19 mouse cellular contexts compared by ENCODE assay signal in the genomic region with DNA sequence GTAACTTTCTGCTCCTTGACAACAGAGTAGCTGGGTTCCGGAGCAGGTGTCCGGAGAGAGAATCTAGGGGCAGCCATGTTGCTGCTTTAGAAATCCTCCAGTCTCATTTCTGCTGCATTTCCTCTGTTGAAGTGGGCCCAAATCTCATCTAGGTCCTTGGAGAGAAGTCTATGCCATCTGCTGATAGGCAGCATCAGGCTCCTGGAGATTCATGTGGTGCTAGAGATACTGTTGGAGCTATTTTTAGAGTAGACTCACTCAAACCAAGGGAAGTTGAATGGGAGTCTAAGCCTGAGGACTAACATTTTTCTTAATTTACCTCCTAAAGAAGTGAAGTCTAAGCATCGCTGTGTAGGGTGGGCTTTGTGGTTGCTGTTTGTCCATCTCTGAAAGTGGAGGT. TPM values are rescaled to one million over a fixed set of nuclear protein-coding genes. Genes with fewer than 3 reads are reported as not detected.
DNase-seq lines count a peak whose midpoint lies in the region; ATAC-seq lines count a peak whose summit lies in the region.
"Had no signal": no experiment of that assay in that cellular context is flagged by ENCODE, and none has a peak within 500 bp of the region (broad histone marks: within the 10 kb centered on the region; RNA-seq: fewer than 3 reads in every experiment).

No protein-coding gene starts in this region.

- 0 out of 2 replicates have a peak overlapping the region, but pooled peaks have one; percentile 16 for H3K4me3 ChIP-seq in liver, embryonic 13.5 days (replicated peaks)
- H3K4me3 ChIP-seq: embryonic facial prominence, embryonic 12.5 days; forebrain, embryonic 10.5 days; heart, embryonic 15.5 days; hindbrain, embryonic 10.5 days; limb, embryonic 15.5 days had no signal

- peak overlapping the region; percentile 31 for H3K9ac ChIP-seq in liver, embryonic 13.5 days
- H3K9ac ChIP-seq: embryonic facial prominence, embryonic 12.5 days; heart, embryonic 15.5 days; limb, embryonic 15.5 days had no signal

- peak overlapping the region; percentile 59 for H3K4me2 ChIP-seq in liver, embryonic 13.5 days
- H3K4me2 ChIP-seq: embryonic facial prominence, embryonic 12.5 days; heart, embryonic 15.5 days; limb, embryonic 15.5 days had no signal

- H3K27me3 ChIP-seq in liver, embryonic 13.5 days = no peaks in the 10 kb centered on the region
- H3K27me3 ChIP-seq: embryonic facial prominence, embryonic 12.5 days; heart, embryonic 15.5 days; limb, embryonic 15.5 days; megakaryocyte, embryonic 14.5 days had no signal

- peak; percentile 6 to 45 for DNase-seq in spleen, postnatal 36 days (ENCODE audit: low spot score in 2 of 2)
- DNase-seq in spleen, postnatal 14 days (ENCODE audit: low spot score in 2 of 2) = no peak
- DNase-seq in c-Kit-positive CD71-positive TER-119-positive erythroid progenitor cells, embryonic 14.5 days (ENCODE audit: low spot score) = peak; percentile 73
- peak; percentile 66 for DNase-seq in liver, embryonic 13.5 days
- DNase-seq in thymus, postnatal 14 days = no peak
- no peak for DNase-seq in cerebellum, adult 9-10 months
- DNase-seq in testis, postnatal 14 days (ENCODE audit: low spot score) = no peak
- DNase-seq: kidney, adult 8-10 months; kidney, postnatal 36 days; lung, postnatal 10 days; right cerebral cortex, adult 18-20 months; thymus, postnatal 4 days had no signal

- H3K9me3 ChIP-seq in liver, embryonic 13.5 days (replicated peaks) = no peaks in the 10 kb centered on the region
- H3K9me3 ChIP-seq: embryonic facial prominence, embryonic 12.5 days; forebrain, embryonic 10.5 days; heart, embryonic 15.5 days; hindbrain, embryonic 10.5 days; limb, embryonic 15.5 days; megakaryocyte, embryonic 14.5 days had no signal

- 21% methylated on average over 3 of the region's 3 CpGs for WGBS in liver, embryonic 13.5 days (ENCODE audit: insufficient replicate concordance)

- H3K36me3 ChIP-seq in liver, embryonic 13.5 days = 0 out of 2 replicates have a peak, but pooled peaks cover 3% of the 10 kb centered on the region
- H3K36me3 ChIP-seq: embryonic facial prominence, embryonic 12.5 days; heart, embryonic 15.5 days; limb, embryonic 15.5 days had no signal

- peaks cover 69% of the 10 kb centered on the region for H3K4me1 ChIP-seq in liver, embryonic 13.5 days (replicated peaks)
- H3K4me1 ChIP-seq: embryonic facial prominence, embryonic 12.5 days; limb, embryonic 15.5 days had no signal

- ATAC-seq in liver, embryonic 13.5 days (ENCODE audit: low read depth) = peak; percentile 83
- ATAC-seq: midbrain, embryonic 16.5 days had no signal

- peak overlapping the region; percentile 83 for H3K27ac ChIP-seq in liver, embryonic 13.5 days
- H3K27ac ChIP-seq: embryonic facial prominence, embryonic 12.5 days; forebrain, embryonic 10.5 days; heart, embryonic 15.5 days; hindbrain, embryonic 10.5 days; limb, embryonic 15.5 days had no signal

RNA-seq across cellular contexts. Expression of a gene that starts 6.4 kb away (rescaled TPM):
- 76.6 and 79.2 TPM in 2 replicates for polyA plus RNA-seq in liver, embryonic 13.5 days (2015; fragmentation: Nextera tagmentation; extraction: Ambion mirVana)

RNA-seq across cellular contexts. Expression of a gene that starts 6.4 kb away (rescaled TPM):
- 5.4 and 6.2 TPM in 2 replicates for polyA plus RNA-seq in liver, embryonic 13.5 days (2015; fragmentation: Nextera tagmentation; extraction: Ambion mirVana)

Comparison
In these comparisons a context has a peak if more than half of its experiments do, and no peak if none do; other contexts are left out.
1. DNase-seq: peak in spleen, postnatal 36 days (2 of 2), c-Kit-positive CD71-positive TER-119-positive erythroid progenitor cells, embryonic 14.5 days (single experiment) and liver, embryonic 13.5 days (single experiment); none in spleen, postnatal 14 days (0 of 2), thymus, postnatal 14 days (single experiment), cerebellum, adult 9-10 months (single experiment) and testis, postnatal 14 days (single experiment).